In genomic region chr9:96971625-96972404, GRCm38 (mm10) we compare ENCODE assay signal across 9 mouse cellular contexts. TPM values are rescaled to one million over a fixed set of nuclear protein-coding genes. Genes with fewer than 3 reads are reported as not detected.
DNase-seq lines count a peak whose midpoint lies in the region; ATAC-seq lines count a peak whose summit lies in the region.
"Had no signal": no experiment of that assay in that cellular context is flagged by ENCODE, and none has a peak within 500 bp of the region (broad histone marks: within the 10 kb centered on the region; RNA-seq: fewer than 3 reads in every experiment).

No protein-coding gene starts in this region.

- no peaks in the 10 kb centered on the region for H3K27me3 ChIP-seq in kidney, embryonic 14.5 days (ENCODE audit: control insufficient read depth, insufficient read depth, low read length)
- no peaks in the 10 kb centered on the region for H3K27me3 ChIP-seq in embryonic facial prominence, embryonic 15.5 days
- H3K27me3 ChIP-seq in heart, embryonic 13.5 days (replicated peaks) = no peaks in the 10 kb centered on the region
- no peaks in the 10 kb centered on the region for H3K27me3 ChIP-seq in neural tube, embryonic 14.5 days (ENCODE audit: control insufficient read depth, insufficient read depth, low read length)

- DNase-seq in kidney, adult 8-10 months = no peak
- peak; percentile 72 for DNase-seq in kidney, postnatal 14 days
- DNase-seq in frontal cortex, postnatal 36 days (ENCODE audit: low spot score in 2 of 2) = no peak
- DNase-seq in right cerebral cortex, postnatal 36 days (ENCODE audit: low spot score in 2 of 2) = no peak

- no peak overlapping the region for H3K9ac ChIP-seq in kidney, embryonic 14.5 days (ENCODE audit: low read depth, low read length)
- H3K9ac ChIP-seq in embryonic facial prominence, embryonic 15.5 days = no peak overlapping the region
- H3K9ac ChIP-seq in heart, embryonic 13.5 days = peak overlapping the region; percentile 64
- H3K9ac ChIP-seq in neural tube, embryonic 14.5 days (replicated peaks; ENCODE audit: low read depth, low read length) = no peak overlapping the region

- no peak overlapping the region for H3K4me2 ChIP-seq in kidney, embryonic 14.5 days (replicated peaks; ENCODE audit: low read depth, low read length)
- H3K4me2 ChIP-seq in embryonic facial prominence, embryonic 15.5 days (replicated peaks) = no peak overlapping the region
- no peak overlapping the region for H3K4me2 ChIP-seq in heart, embryonic 13.5 days
- H3K4me2 ChIP-seq in neural tube, embryonic 14.5 days (ENCODE audit: low read depth, low read length) = no peak overlapping the region

- H3K9me3 ChIP-seq in kidney, embryonic 14.5 days (ENCODE audit: control insufficient read depth, low read length) = no peaks in the 10 kb centered on the region
- no peaks in the 10 kb centered on the region for H3K9me3 ChIP-seq in embryonic facial prominence, embryonic 15.5 days (replicated peaks)
- H3K9me3 ChIP-seq in heart, embryonic 13.5 days = no peaks in the 10 kb centered on the region
- H3K9me3 ChIP-seq in neural tube, embryonic 14.5 days (ENCODE audit: control insufficient read depth, low read length) = no peaks in the 10 kb centered on the region

- ATAC-seq in kidney, embryonic 14.5 days (ENCODE audit: low FRiP score, low TSS enrichment) = peak; percentile 36
- peak; percentile 82 for ATAC-seq in embryonic facial prominence, embryonic 15.5 days (ENCODE audit: insufficient number of reproducible peaks, low FRiP score, low TSS enrichment, low read depth)
- ATAC-seq in heart, embryonic 13.5 days (ENCODE audit: extremely low read depth, insufficient number of reproducible peaks, low FRiP score, low TSS enrichment) = peak; percentile 63; the same call in 1 of the 2 replicates
- peak; percentile 89 for ATAC-seq in neural tube, embryonic 14.5 days (ENCODE audit: low read depth)

- peaks cover 15% of the 10 kb centered on the region for H3K4me1 ChIP-seq in kidney, embryonic 14.5 days (ENCODE audit: control insufficient read depth, insufficient read depth, low read length)
- peaks cover 9% of the 10 kb centered on the region; the same call in 1 of the 2 replicates for H3K4me1 ChIP-seq in embryonic facial prominence, embryonic 15.5 days
- peaks cover 40% of the 10 kb centered on the region for H3K4me1 ChIP-seq in heart, embryonic 13.5 days
- H3K4me1 ChIP-seq in neural tube, embryonic 14.5 days (ENCODE audit: control insufficient read depth, insufficient read depth, low read length) = peaks cover 24% of the 10 kb centered on the region

- H3K4me3 ChIP-seq in kidney, embryonic 14.5 days (ENCODE audit: low read length) = no peak overlapping the region
- no peak overlapping the region for H3K4me3 ChIP-seq in embryonic facial prominence, embryonic 15.5 days (replicated peaks)
- no peak overlapping the region for H3K4me3 ChIP-seq in heart, embryonic 13.5 days
- H3K4me3 ChIP-seq in neural tube, embryonic 14.5 days (ENCODE audit: low read depth, low read length) = no peak overlapping the region

- WGBS in kidney, embryonic 14.5 days = 63% methylated on average over 9 of the region's 9 CpGs
- 58% methylated on average over 9 of the region's 9 CpGs for WGBS in embryonic facial prominence, embryonic 15.5 days
- 43% methylated on average over 9 of the region's 9 CpGs for WGBS in heart, embryonic 13.5 days
- WGBS in neural tube, embryonic 14.5 days = 28% methylated on average over 9 of the region's 9 CpGs

- H3K27ac ChIP-seq in kidney, embryonic 14.5 days (ENCODE audit: low read depth, low read length) = no peak overlapping the region
- no peak overlapping the region for H3K27ac ChIP-seq in embryonic facial prominence, embryonic 15.5 days (replicated peaks)
- H3K27ac ChIP-seq in heart, embryonic 13.5 days (replicated peaks) = peak overlapping the region; percentile 70
- H3K27ac ChIP-seq in neural tube, embryonic 14.5 days (ENCODE audit: low read depth, low read length) = peak overlapping the region; percentile 64
- H3K27ac ChIP-seq: macrophage had no signal

- H3K36me3 ChIP-seq in kidney, embryonic 14.5 days (ENCODE audit: control insufficient read depth, insufficient read depth, low read length) = no peaks in the 10 kb centered on the region
- no peaks in the 10 kb centered on the region for H3K36me3 ChIP-seq in embryonic facial prominence, embryonic 15.5 days
- H3K36me3 ChIP-seq in heart, embryonic 13.5 days = no peaks in the 10 kb centered on the region
- H3K36me3 ChIP-seq in neural tube, embryonic 14.5 days (ENCODE audit: control insufficient read depth, insufficient read depth, low read length) = no peaks in the 10 kb centered on the region

RNA-seq across cellular contexts. Expression of gene Spsb4, which starts 46.8 kb away (rescaled TPM):
- 42.0 and 55.6 TPM in 2 replicates for polyA plus RNA-seq in kidney, embryonic 14.5 days (2014; fragmentation: Nextera tagmentation; extraction: Ambion mirVana)
- 11.4 and 15.4 TPM in 2 replicates for polyA plus RNA-seq in embryonic facial prominence, embryonic 15.5 days (2015; fragmentation: Nextera tagmentation; extraction: Ambion mirVana)
- polyA plus RNA-seq in heart, embryonic 13.5 days (2015; fragmentation: Nextera tagmentation; extraction: Ambion mirVana) = 55.5 and 61.4 TPM in 2 replicates
- 22.9 and 29.7 TPM in 2 replicates for polyA plus RNA-seq in neural tube, embryonic 14.5 days (2014; fragmentation: Nextera tagmentation; extraction: Ambion mirVana)

Comparison
In these comparisons a context has a peak if more than half of its experiments do, and no peak if none do; other contexts are left out.
1. ATAC-seq: peak in every context shown above with its lines; median percentile 89 in neural tube, embryonic 14.5 days; 82 in embryonic facial prominence, embryonic 15.5 days; 63 in heart, embryonic 13.5 days; 36 in kidney, embryonic 14.5 days.
2. H3K27ac ChIP-seq: peak in heart, embryonic 13.5 days (single experiment) and neural tube, embryonic 14.5 days (single experiment); none in kidney, embryonic 14.5 days (single experiment) and embryonic facial prominence, embryonic 15.5 days (single experiment).